Mouse (Mus musculus): ENCODE data around the gene Ankrd63. TPM values are rescaled to one million over a fixed set of nuclear protein-coding genes. Genes with fewer than 3 reads are reported as not detected.

Ankrd63 gene
- polyA plus RNA-seq, 1 experiment from 2014 or later, result 0.19 TPM

GRCm38 (mm10) chr2:118745232-118745884 is 41.6 kb upstream of the Ankrd63 start, which contains the start of gene Inafm2:
Gene Inafm2 (plus strand): TSS chr2:118745758.
- Histone ChIP-seq H3K4me3 (ENCODE audit: low read depth, low read length) (peak within 1 kb of the TSS; percentile 82), H3K4me1 (replicated peaks; ENCODE audit: control insufficient read depth, insufficient read depth, low read length) (peaks cover 34% of the 10 kb centered on the region), H3K27ac (ENCODE audit: low read depth) (peak within 1 kb of the TSS; percentile 43; the same call in 1 of the 2 replicates), H3K9me3 (ENCODE audit: control insufficient read depth, low read length) (no peaks in the 10 kb centered on the region), H3K36me3 (ENCODE audit: control insufficient read depth, insufficient read depth, low read length) (peaks cover 9% of the 10 kb centered on the region), H3K9ac (ENCODE audit: low read length) (peak within 1 kb of the TSS; percentile 84), H3K27me3 (replicated peaks; ENCODE audit: control insufficient read depth, insufficient read depth, low read length) (peaks cover 10% of the 10 kb centered on the region; the same call in 1 of the 2 replicates), H3K4me2 (ENCODE audit: low read length) (peak within 1 kb of the TSS; percentile 94)
- peak; percentile 89 for ATAC-seq (replicated peaks; ENCODE audit: low FRiP score, low TSS enrichment, low read depth)
- WGBS, result under 1% methylated on average over 46 of the region's 57 CpGs
- peak; percentile 90 for DNase-seq (ENCODE audit: low spot score)

- Histone ChIP-seq H3K27me3 (replicated peaks; ENCODE audit: control insufficient read depth, insufficient read depth, low read length) (peaks cover 10% of the 10 kb centered on the region; the same call in 1 of the 2 replicates), H3K4me3 (ENCODE audit: low read depth, low read length) (no peak overlapping the region; the same call in 1 of the 2 replicates)
These were observed 40.9 kb upstream of the Ankrd63 start for GRCm38 (mm10) chr2:118744621-118745020.

GRCm38 (mm10) chr2:118743261-118743943 is 39.6 kb upstream of the Ankrd63 start:
- Histone ChIP-seq H3K36me3 (ENCODE audit: control insufficient read depth, insufficient read depth, low read length) (no peaks in the 10 kb centered on the region), H3K4me2 (ENCODE audit: low read length) (no peak overlapping the region), H3K27me3 (replicated peaks; ENCODE audit: control insufficient read depth, insufficient read depth, low read length) (peaks cover 10% of the 10 kb centered on the region; the same call in 1 of the 2 replicates), H3K27ac (ENCODE audit: low read depth) (no peak overlapping the region), H3K9me3 (ENCODE audit: control insufficient read depth, low read length) (no peaks in the 10 kb centered on the region), H3K9ac (ENCODE audit: low read length) (no peak overlapping the region), H3K4me1 (replicated peaks; ENCODE audit: control insufficient read depth, insufficient read depth, low read length) (peaks cover 18% of the 10 kb centered on the region), H3K4me3 (ENCODE audit: low read depth, low read length) (no peak overlapping the region)
- 22% methylated on average over 8 of the region's 8 CpGs for WGBS
- no peak for ATAC-seq (replicated peaks; ENCODE audit: low FRiP score, low TSS enrichment, low read depth)
- DNase-seq (ENCODE audit: low spot score), result no peak

More at GRCm38 (mm10) chr2:118744621-118745020, 40.9 kb upstream of the Ankrd63 start:
- 9% methylated on average over 7 of the region's 7 CpGs for WGBS
- peaks cover 7% of the 10 kb centered on the region; the same call in 1 of the 2 replicates for H3K36me3 ChIP-seq (ENCODE audit: control insufficient read depth, insufficient read depth, low read length)
- no peaks in the 10 kb centered on the region for H3K9me3 ChIP-seq (ENCODE audit: control insufficient read depth, low read length)
- DNase-seq (ENCODE audit: low spot score) (no peak), ATAC-seq (replicated peaks; ENCODE audit: low FRiP score, low TSS enrichment, low read depth) (no peak)
- H3K27ac ChIP-seq (ENCODE audit: low read depth), result no peak overlapping the region
- peaks cover 28% of the 10 kb centered on the region for H3K4me1 ChIP-seq (replicated peaks; ENCODE audit: control insufficient read depth, insufficient read depth, low read length)
- H3K9ac ChIP-seq (ENCODE audit: low read length), result no peak overlapping the region
- H3K4me2 ChIP-seq (ENCODE audit: low read length), result peak overlapping the region; percentile 94; the same call in 1 of the 2 replicates

DNA sequence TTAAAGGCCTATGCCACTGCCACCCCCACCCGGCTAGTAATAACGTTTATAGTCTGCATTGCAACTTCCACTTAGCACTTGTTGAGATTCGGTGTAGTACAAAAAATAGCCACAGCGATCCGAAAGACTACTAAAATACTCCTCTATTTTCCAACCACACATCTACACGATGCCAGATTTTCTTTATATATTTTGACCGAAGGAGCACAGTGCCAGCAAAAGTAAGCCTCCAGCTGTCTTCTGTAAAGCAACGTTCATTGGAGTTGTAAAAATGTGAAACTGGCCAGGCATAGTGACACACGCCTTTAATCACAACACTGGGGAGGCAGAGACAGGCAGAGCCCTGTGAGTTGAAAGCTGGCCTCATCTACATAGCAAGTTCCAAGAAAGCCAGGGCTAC is 37.4 kb upstream of the Ankrd63 start:
- Histone ChIP-seq H3K36me3 (ENCODE audit: control insufficient read depth, insufficient read depth, low read length) (no peaks in the 10 kb centered on the region), H3K27ac (ENCODE audit: low read depth) (no peak overlapping the region), H3K9me3 (ENCODE audit: control insufficient read depth, low read length) (no peaks in the 10 kb centered on the region), H3K9ac (ENCODE audit: low read length) (no peak overlapping the region), H3K4me2 (ENCODE audit: low read length) (no peak overlapping the region), H3K4me3 (ENCODE audit: low read depth, low read length) (no peak overlapping the region), H3K27me3 (replicated peaks; ENCODE audit: control insufficient read depth, insufficient read depth, low read length) (peaks cover 10% of the 10 kb centered on the region; the same call in 1 of the 2 replicates), H3K4me1 (replicated peaks; ENCODE audit: control insufficient read depth, insufficient read depth, low read length) (peaks cover 5% of the 10 kb centered on the region; the same call in 1 of the 2 replicates)
- 53% methylated on average over 9 of the region's 9 CpGs for WGBS
- ATAC-seq (replicated peaks; ENCODE audit: low FRiP score, low TSS enrichment, low read depth) (no peak), DNase-seq (ENCODE audit: low spot score) (no peak)

GRCm38 (mm10) chr2:118740341-118740740 is 36.6 kb upstream of the Ankrd63 start:
- Histone ChIP-seq H3K27ac (ENCODE audit: low read depth) (no peak overlapping the region), H3K4me2 (ENCODE audit: low read length) (no peak overlapping the region), H3K9me3 (ENCODE audit: control insufficient read depth, low read length) (no peaks in the 10 kb centered on the region), H3K9ac (ENCODE audit: low read length) (no peak overlapping the region), H3K36me3 (ENCODE audit: control insufficient read depth, insufficient read depth, low read length) (no peaks in the 10 kb centered on the region), H3K27me3 (replicated peaks; ENCODE audit: control insufficient read depth, insufficient read depth, low read length) (peaks cover 10% of the 10 kb centered on the region; the same call in 1 of the 2 replicates), H3K4me3 (ENCODE audit: low read depth, low read length) (no peak overlapping the region), H3K4me1 (replicated peaks; ENCODE audit: control insufficient read depth, insufficient read depth, low read length) (peaks cover 5% of the 10 kb centered on the region; the same call in 1 of the 2 replicates)
- 63% methylated on average over 3 of the region's 3 CpGs for WGBS
- DNase-seq (ENCODE audit: low spot score), result no peak
- no peak for ATAC-seq (replicated peaks; ENCODE audit: low FRiP score, low TSS enrichment, low read depth)

DNA sequence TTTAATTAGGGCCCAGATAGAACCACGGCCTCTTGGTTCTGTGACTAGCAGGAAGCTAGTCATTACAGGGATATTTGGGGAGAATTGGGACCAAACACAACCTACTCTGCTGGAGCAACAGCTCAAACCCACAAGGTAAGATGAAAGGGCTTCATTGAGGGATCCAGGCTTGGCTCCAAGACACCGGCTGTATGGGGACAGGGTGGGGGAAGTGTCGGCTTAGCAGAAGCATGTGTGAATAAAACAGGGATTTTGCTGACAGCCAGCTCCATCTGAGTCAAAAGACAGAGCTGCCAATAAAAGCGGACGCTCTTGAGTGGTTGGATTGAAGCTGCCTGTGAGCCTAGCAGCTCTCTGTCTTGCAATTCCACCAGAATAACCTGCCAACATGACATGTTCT is 29.6 kb upstream of the Ankrd63 start:
- ATAC-seq (replicated peaks; ENCODE audit: low FRiP score, low TSS enrichment, low read depth) (no peak), DNase-seq (ENCODE audit: low spot score) (no peak)
- WGBS, result 66% methylated on average over 5 of the region's 5 CpGs
- H3K4me3 ChIP-seq (ENCODE audit: low read depth, low read length), result no peak overlapping the region
- H3K27ac ChIP-seq (ENCODE audit: low read depth), result no peak overlapping the region
- H3K4me2 ChIP-seq (ENCODE audit: low read length), result no peak overlapping the region
- H3K36me3 ChIP-seq (ENCODE audit: control insufficient read depth, insufficient read depth, low read length), result no peaks in the 10 kb centered on the region
- no peaks in the 10 kb centered on the region for H3K27me3 ChIP-seq (replicated peaks; ENCODE audit: control insufficient read depth, insufficient read depth, low read length)
- peaks cover 21% of the 10 kb centered on the region for H3K4me1 ChIP-seq (replicated peaks; ENCODE audit: control insufficient read depth, insufficient read depth, low read length)
- H3K9me3 ChIP-seq (ENCODE audit: control insufficient read depth, low read length), result no peaks in the 10 kb centered on the region
- no peak overlapping the region for H3K9ac ChIP-seq (ENCODE audit: low read length)

GRCm38 (mm10) chr2:118731981-118732380 is 28.2 kb upstream of the Ankrd63 start:
- Histone ChIP-seq H3K9me3 (ENCODE audit: control insufficient read depth, low read length) (no peaks in the 10 kb centered on the region), H3K4me3 (ENCODE audit: low read depth, low read length) (no peak overlapping the region), H3K4me1 (replicated peaks; ENCODE audit: control insufficient read depth, insufficient read depth, low read length) (peaks cover 32% of the 10 kb centered on the region), H3K9ac (ENCODE audit: low read length) (no peak overlapping the region), H3K4me2 (ENCODE audit: low read length) (no peak overlapping the region), H3K27ac (ENCODE audit: low read depth) (no peak overlapping the region), H3K27me3 (replicated peaks; ENCODE audit: control insufficient read depth, insufficient read depth, low read length) (no peaks in the 10 kb centered on the region), H3K36me3 (ENCODE audit: control insufficient read depth, insufficient read depth, low read length) (no peaks in the 10 kb centered on the region)
- WGBS, result 83% methylated on average over 5 of the region's 5 CpGs
- no peak for ATAC-seq (replicated peaks; ENCODE audit: low FRiP score, low TSS enrichment, low read depth)
- no peak for DNase-seq (ENCODE audit: low spot score)

- 11% methylated on average over 3 of the region's 3 CpGs for WGBS
- no peak overlapping the region for H3K4me3 ChIP-seq (ENCODE audit: low read depth, low read length)
- no peak overlapping the region for H3K9ac ChIP-seq (ENCODE audit: low read length)
- no peak overlapping the region for H3K4me2 ChIP-seq (ENCODE audit: low read length)
- H3K4me1 ChIP-seq (replicated peaks; ENCODE audit: control insufficient read depth, insufficient read depth, low read length), result peaks cover 32% of the 10 kb centered on the region
- no peaks in the 10 kb centered on the region for H3K36me3 ChIP-seq (ENCODE audit: control insufficient read depth, insufficient read depth, low read length)
- no peak overlapping the region for H3K27ac ChIP-seq (ENCODE audit: low read depth)
- H3K9me3 ChIP-seq (ENCODE audit: control insufficient read depth, low read length), result no peaks in the 10 kb centered on the region
- no peaks in the 10 kb centered on the region for H3K27me3 ChIP-seq (replicated peaks; ENCODE audit: control insufficient read depth, insufficient read depth, low read length)
- ATAC-seq (replicated peaks; ENCODE audit: low FRiP score, low TSS enrichment, low read depth), result 0 out of 2 replicates have a peak, but pooled peaks have one; percentile 20
- DNase-seq (ENCODE audit: low spot score), result peak; percentile 80
These were observed 26.8 kb upstream of the Ankrd63 start for GRCm38 (mm10) chr2:118730622-118730915.

All from intestine, embryonic 14.5 days (tissue).